Mouse (Mus musculus): ENCODE data around the gene Cav1. TPM values are rescaled to one million over a fixed set of nuclear protein-coding genes. Genes with fewer than 3 reads are reported as not detected.

The Cav1 gene
- polyA plus RNA-seq, 1 experiment, result 21.6 TPM

GRCm38 (mm10) chr6:17317167-17317524 lies 11.0 kb downstream of the Cav1 start:
- H3K4me1 ChIP-seq (ENCODE audit: control insufficient read depth, insufficient read depth, low read length), result peaks cover 3% of the 10 kb centered on the region; the same call in 1 of the 2 replicates
- H3K36me3 ChIP-seq (ENCODE audit: control insufficient read depth, insufficient read depth, low read length), result no peaks in the 10 kb centered on the region
- H3K4me3 ChIP-seq (ENCODE audit: control insufficient read depth, low read depth, low read length), result no peak overlapping the region
- no peaks in the 10 kb centered on the region for H3K27me3 ChIP-seq (ENCODE audit: control insufficient read depth, insufficient read depth, low read length)
- TF ChIP-seq POLR2A (IDR thresholded peaks at IDR 0.05; ENCODE audit: control insufficient read depth, low read depth, low read length), result no peak
- no peak overlapping the region for H3K27ac ChIP-seq (ENCODE audit: control insufficient read depth, insufficient read depth, low read depth, low read length)

- no peak for TF ChIP-seq POLR2A (IDR thresholded peaks at IDR 0.05; ENCODE audit: control insufficient read depth, low read depth, low read length)
- no peak for TF ChIP-seq CTCF (IDR thresholded peaks at IDR 0.05; ENCODE audit: control insufficient read depth, insufficient read depth, insufficient replicate concordance, low read depth, low read length)
- H3K4me1 ChIP-seq (ENCODE audit: control insufficient read depth, insufficient read depth, low read length), result peaks cover 3% of the 10 kb centered on the region; the same call in 1 of the 2 replicates
- no peaks in the 10 kb centered on the region for H3K27me3 ChIP-seq (ENCODE audit: control insufficient read depth, insufficient read depth, low read length)
Observed at GRCm38 (mm10) chr6:17317944-17318343, 11.8 kb downstream of the Cav1 start.

GRCm38 (mm10) chr6:17321976-17322375 lies 15.8 kb downstream of the Cav1 start:
- no peak for TF ChIP-seq POLR2A (IDR thresholded peaks at IDR 0.05; ENCODE audit: control insufficient read depth, low read depth, low read length)
- TF ChIP-seq CTCF (IDR thresholded peaks at IDR 0.05; ENCODE audit: control insufficient read depth, insufficient read depth, insufficient replicate concordance, low read depth, low read length), result no peak
- Histone ChIP-seq H3K4me1 (ENCODE audit: control insufficient read depth, insufficient read depth, low read length) (no peaks in the 10 kb centered on the region; the same call in 1 of the 2 replicates), H3K36me3 (ENCODE audit: control insufficient read depth, insufficient read depth, low read length) (no peaks in the 10 kb centered on the region), H3K4me3 (ENCODE audit: control insufficient read depth, low read depth, low read length) (no peak overlapping the region), H3K27me3 (ENCODE audit: control insufficient read depth, insufficient read depth, low read length) (no peaks in the 10 kb centered on the region), H3K27ac (ENCODE audit: control insufficient read depth, insufficient read depth, low read depth, low read length) (no peak overlapping the region)

More at GRCm38 (mm10) chr6:17317944-17318343, 11.8 kb downstream of the Cav1 start:
- no peak overlapping the region for H3K4me3 ChIP-seq (ENCODE audit: control insufficient read depth, low read depth, low read length)
- no peak overlapping the region for H3K27ac ChIP-seq (ENCODE audit: control insufficient read depth, insufficient read depth, low read depth, low read length)
- H3K36me3 ChIP-seq (ENCODE audit: control insufficient read depth, insufficient read depth, low read length), result no peaks in the 10 kb centered on the region

- Histone ChIP-seq H3K36me3 (ENCODE audit: control insufficient read depth, insufficient read depth, low read length) (no peaks in the 10 kb centered on the region), H3K27ac (ENCODE audit: control insufficient read depth, insufficient read depth, low read depth, low read length) (no peak overlapping the region), H3K4me3 (ENCODE audit: control insufficient read depth, low read depth, low read length) (no peak overlapping the region), H3K27me3 (ENCODE audit: control insufficient read depth, insufficient read depth, low read length) (no peaks in the 10 kb centered on the region), H3K4me1 (ENCODE audit: control insufficient read depth, insufficient read depth, low read length) (peaks cover 4% of the 10 kb centered on the region)
- TF ChIP-seq POLR2A (IDR thresholded peaks at IDR 0.05; ENCODE audit: control insufficient read depth, low read depth, low read length) (no peak), CTCF (IDR thresholded peaks at IDR 0.05; ENCODE audit: control insufficient read depth, insufficient read depth, insufficient replicate concordance, low read depth, low read length) (no peak)
Observed at GRCm38 (mm10) chr6:17327216-17327615, 21.1 kb downstream of the Cav1 start.

GRCm38 (mm10) chr6:17329801-17330200 lies 23.7 kb downstream of the Cav1 start:
- no peaks in the 10 kb centered on the region for H3K36me3 ChIP-seq (ENCODE audit: control insufficient read depth, insufficient read depth, low read length)
- H3K4me1 ChIP-seq (ENCODE audit: control insufficient read depth, insufficient read depth, low read length), result peaks cover 4% of the 10 kb centered on the region
- H3K27ac ChIP-seq (ENCODE audit: control insufficient read depth, insufficient read depth, low read depth, low read length), result no peak overlapping the region
- no peaks in the 10 kb centered on the region for H3K27me3 ChIP-seq (ENCODE audit: control insufficient read depth, insufficient read depth, low read length)
- TF ChIP-seq POLR2A (IDR thresholded peaks at IDR 0.05; ENCODE audit: control insufficient read depth, low read depth, low read length) (no peak), CTCF (IDR thresholded peaks at IDR 0.05; ENCODE audit: control insufficient read depth, insufficient read depth, insufficient replicate concordance, low read depth, low read length) (no peak)
- no peak overlapping the region for H3K4me3 ChIP-seq (ENCODE audit: control insufficient read depth, low read depth, low read length)

GRCm38 (mm10) chr6:17337724-17338123 lies 31.6 kb downstream of the Cav1 start:
- Histone ChIP-seq H3K36me3 (ENCODE audit: control insufficient read depth, insufficient read depth, low read length) (no peaks in the 10 kb centered on the region), H3K4me3 (ENCODE audit: control insufficient read depth, low read depth, low read length) (no peak overlapping the region), H3K27ac (ENCODE audit: control insufficient read depth, insufficient read depth, low read depth, low read length) (no peak overlapping the region), H3K27me3 (ENCODE audit: control insufficient read depth, insufficient read depth, low read length) (no peaks in the 10 kb centered on the region), H3K4me1 (ENCODE audit: control insufficient read depth, insufficient read depth, low read length) (no peaks in the 10 kb centered on the region; the same call in 1 of the 2 replicates)
- no peak for TF ChIP-seq POLR2A (IDR thresholded peaks at IDR 0.05; ENCODE audit: control insufficient read depth, low read depth, low read length)
- TF ChIP-seq CTCF (IDR thresholded peaks at IDR 0.05; ENCODE audit: control insufficient read depth, insufficient read depth, insufficient replicate concordance, low read depth, low read length), result no peak

GRCm38 (mm10) chr6:17340406-17340805 lies 34.3 kb downstream of the Cav1 start:
- Histone ChIP-seq H3K36me3 (ENCODE audit: control insufficient read depth, insufficient read depth, low read length) (no peaks in the 10 kb centered on the region), H3K4me3 (ENCODE audit: control insufficient read depth, low read depth, low read length) (no peak overlapping the region), H3K4me1 (ENCODE audit: control insufficient read depth, insufficient read depth, low read length) (no peaks in the 10 kb centered on the region; the same call in 1 of the 2 replicates), H3K27me3 (ENCODE audit: control insufficient read depth, insufficient read depth, low read length) (no peaks in the 10 kb centered on the region), H3K27ac (ENCODE audit: control insufficient read depth, insufficient read depth, low read depth, low read length) (no peak overlapping the region)
- TF ChIP-seq CTCF (IDR thresholded peaks at IDR 0.05; ENCODE audit: control insufficient read depth, insufficient read depth, insufficient replicate concordance, low read depth, low read length) (no peak), POLR2A (IDR thresholded peaks at IDR 0.05; ENCODE audit: control insufficient read depth, low read depth, low read length) (no peak)

- H3K4me3 ChIP-seq (ENCODE audit: control insufficient read depth, low read depth, low read length), result no peak overlapping the region
- no peaks in the 10 kb centered on the region for H3K4me1 ChIP-seq (ENCODE audit: control insufficient read depth, insufficient read depth, low read length)
- no peaks in the 10 kb centered on the region for H3K27me3 ChIP-seq (ENCODE audit: control insufficient read depth, insufficient read depth, low read length)
- H3K36me3 ChIP-seq (ENCODE audit: control insufficient read depth, insufficient read depth, low read length), result no peaks in the 10 kb centered on the region
- no peak for TF ChIP-seq CTCF (IDR thresholded peaks at IDR 0.05; ENCODE audit: control insufficient read depth, insufficient read depth, insufficient replicate concordance, low read depth, low read length)
- no peak for TF ChIP-seq POLR2A (IDR thresholded peaks at IDR 0.05; ENCODE audit: control insufficient read depth, low read depth, low read length)
- H3K27ac ChIP-seq (ENCODE audit: control insufficient read depth, insufficient read depth, low read depth, low read length), result no peak overlapping the region
Observed at GRCm38 (mm10) chr6:17348011-17348410, 41.9 kb downstream of the Cav1 start.

All from testis, adult 2 months (tissue).